Mouse (Mus musculus) MEL (cell line): ENCODE data around the gene Gba2. TPM values are rescaled to one million over a fixed set of nuclear protein-coding genes. Genes with fewer than 3 reads are reported as not detected.

ENCODE experiments used
- DNase-seq: peaks from one replicate; pipeline ENCODE4 v3.0.0; 2011; ENCODE audit warnings: low read depth, low spot score
- H3K27ac ChIP-seq: 2 replicates; pipeline ENCODE4 v1.5.1; 2012; ENCODE audit warnings: low read depth, mild to moderate bottlenecking, control low read depth, low read length, moderate library complexity; ENCODE audit not compliant: control insufficient read depth
- H3K27me3 ChIP-seq, 2 experiments: fragments of 150-350 bp in 1 of 2; sonication (generic) in 1 of 2; 2 replicates each; pipeline ENCODE4 v1.6.1; 2012; ENCODE audit warnings: low read length in 2 of 2, mild to moderate bottlenecking in 2 of 2, improper control_type of control experiment in 1 of 2, moderate library complexity in 1 of 2; ENCODE audit not compliant: insufficient read depth in 2 of 2, control insufficient read depth in 1 of 2
- H3K36me3 ChIP-seq, 2 experiments: 2 replicates each; pipeline ENCODE4 v1.6.1; 2012 to 2014; ENCODE audit warnings: low read length in 2 of 2, improper control_type of control experiment in 1 of 2, inconsistent platforms in 1 of 2, mild to moderate bottlenecking in 1 of 2; ENCODE audit not compliant: insufficient read depth in 2 of 2, control insufficient read depth in 1 of 2
- H3K4me1 ChIP-seq, 2 experiments: fragments of 150-350 bp in 1 of 2; sonication (generic) in 1 of 2; 2 replicates each; pipeline ENCODE4 v1.6.1; 2012; ENCODE audit warnings: low read length in 2 of 2, improper control_type of control experiment in 1 of 2, mild to moderate bottlenecking in 1 of 2; ENCODE audit not compliant: insufficient read depth in 2 of 2, control insufficient read depth in 1 of 2
- H3K4me3 ChIP-seq, 2 experiments: fragments of 150-350 bp in 1 of 2; sonication (generic) in 1 of 2; 2 replicates each; pipeline ENCODE4 v1.5.1; 2012; ENCODE audit warnings: low read depth in 2 of 2, low read length in 2 of 2, mild to moderate bottlenecking in 2 of 2, moderate library complexity in 2 of 2, control low read depth in 1 of 2, improper control_type of control experiment in 1 of 2; ENCODE audit not compliant: control insufficient read depth in 1 of 2, insufficient read depth in 1 of 2
- H3K79me2 ChIP-seq: 2 replicates; pipeline ENCODE4 v1.6.1; 2012; ENCODE audit warnings: mild to moderate bottlenecking, low read length, moderate library complexity; ENCODE audit not compliant: control insufficient read depth, poor library complexity, insufficient read depth
- H3K9ac ChIP-seq: 2 replicates; pipeline ENCODE4 v1.6.1; 2012; ENCODE audit warnings: low read depth, mild to moderate bottlenecking, control low read depth, low read length, moderate library complexity; ENCODE audit not compliant: control insufficient read depth, poor library complexity, severe bottlenecking
- H3K9me3 ChIP-seq: fragments of 150-350 bp; sonication (generic); replicated peaks from 2 replicates; pipeline ENCODE4 v1.6.1; 2012; ENCODE audit warnings: mild to moderate bottlenecking, low read length, improper control_type of control experiment, moderate library complexity; ENCODE audit not compliant: insufficient read depth
- E2F4 ChIP-seq: IDR thresholded peaks from 2 replicates; pipeline ENCODE4 v1.6.1; 2011; ENCODE audit warnings: low read depth, low read length, improper control_type of control experiment, borderline replicate concordance
- ETS1 ChIP-seq: IDR thresholded peaks from 2 replicates; pipeline ENCODE4 v1.6.1; 2012; ENCODE audit warnings: low read depth, mild to moderate bottlenecking, inconsistent platforms, low read length, improper control_type of control experiment, moderate library complexity
- JUND ChIP-seq: IDR thresholded peaks from 2 replicates; pipeline ENCODE4 v1.6.1; 2011; ENCODE audit warnings: low read depth, mild to moderate bottlenecking, improper control_type of control experiment, low read length
- KAT2A ChIP-seq: conservative IDR thresholded peaks from 2 replicates; pipeline ENCODE4 v1.6.1; 2012; ENCODE audit warnings: low read depth, low read length, improper control_type of control experiment, inconsistent platforms
- MAZ ChIP-seq: IDR thresholded peaks from 2 replicates; pipeline ENCODE4 v1.6.1; 2012; ENCODE audit warnings: low read depth, mild to moderate bottlenecking, inconsistent platforms, low read length, improper control_type of control experiment
- MEF2A ChIP-seq: IDR thresholded peaks from 2 replicates; pipeline ENCODE4 v1.6.1; 2014; ENCODE audit warnings: low read depth, mild to moderate bottlenecking, inconsistent platforms, low read length, improper control_type of control experiment; ENCODE audit not compliant: poor library complexity, insufficient replicate concordance, severe bottlenecking; ENCODE audit errors: extremely low read depth
- NELFE ChIP-seq: IDR thresholded peaks from 2 replicates; pipeline ENCODE4 v1.6.1; 2011; ENCODE audit warnings: low read depth, low read length, improper control_type of control experiment
- NRF1 ChIP-seq: IDR thresholded peaks from 2 replicates; pipeline ENCODE4 v1.6.1; 2014; ENCODE audit warnings: low read depth, mild to moderate bottlenecking, inconsistent platforms, low read length, improper control_type of control experiment, moderate library complexity; ENCODE audit not compliant: poor library complexity, insufficient read depth, severe bottlenecking
- SMC3 ChIP-seq: IDR thresholded peaks from 2 replicates; pipeline ENCODE4 v1.6.1; 2011; ENCODE audit warnings: low read depth, low read length, improper control_type of control experiment
- TBP ChIP-seq: IDR thresholded peaks from 2 replicates; pipeline ENCODE4 v1.8.0; 2011; ENCODE audit warnings: low read depth, low read length, improper control_type of control experiment
- USF1 ChIP-seq: IDR thresholded peaks from 2 replicates; pipeline ENCODE4 v1.6.1; 2014; ENCODE audit warnings: low read depth, mild to moderate bottlenecking, inconsistent platforms, low read length, improper control_type of control experiment, moderate library complexity
- polyA plus RNA-seq, 2 experiments: library from polyadenylated mRNA; stranded (reverse) in 1 of 2; unstranded in 1 of 2; fragments of >175 nt in 1 of 2; fragments of >200 nt in 1 of 2; gene quantifications; 2 replicates each; pipeline versions ENCODE4 v1.2.1 to v1.2.4; 2012; ENCODE audit warnings: low replicate concordance in 2 of 2, low read depth in 1 of 2; ENCODE audit not compliant: insufficient read length in 2 of 2, insufficient read depth in 1 of 2, missing spikeins in 1 of 2
- total RNA-seq: library from RNA; depleted of rRNA; stranded (reverse); fragments of 300-350 nt; gene quantifications from 2 replicates; pipeline ENCODE4 v1.2.3, GENCODE M21; 2012

Gene Gba2
- total and polyA plus RNA-seq, 3 experiments = 5.7 to 24.9 TPM; not detected in 1

GRCm38 (mm10) chr4:43575356-43575755, 3.3 kb downstream of the Gba2 start:
- TF ChIP-seq KAT2A = no peak
- TF ChIP-seq E2F4 = no peak
- TF ChIP-seq ETS1 = no peak
- TF ChIP-seq JUND = no peak
- no peak for TF ChIP-seq NRF1
- TF ChIP-seq TBP = no peak
- no peak for TF ChIP-seq MAZ
- Histone ChIP-seq H3K9ac (no peak overlapping the region), H3K27me3 (no peaks in the 10 kb centered on the region), H3K4me3 (no peak overlapping the region), H3K79me2 (peaks cover 21% of the 10 kb centered on the region), H3K27ac (no peak overlapping the region), H3K36me3 (peaks cover 0 to 3% of the 10 kb centered on the region in 2 experiments; a peak in 2 of 4 replicates), H3K4me1 (peaks cover 7 to 28% of the 10 kb centered on the region in 2 experiments), H3K9me3 (no peaks in the 10 kb centered on the region)
- no peak for DNase-seq

GRCm38 (mm10) chr4:43573561-43573960, 5.1 kb downstream of the Gba2 start:
- DNase-seq = no peak
- Histone ChIP-seq H3K4me3 (no peak overlapping the region), H3K27me3 (no peaks in the 10 kb centered on the region), H3K9ac (no peak overlapping the region), H3K9me3 (no peaks in the 10 kb centered on the region), H3K4me1 (peaks cover 5 to 21% of the 10 kb centered on the region in 2 experiments), H3K27ac (no peak overlapping the region)
- TF ChIP-seq SMC3 = no peak
- no peak for TF ChIP-seq MEF2A
- TF ChIP-seq, all 39 proteins: peak for 0
- Histone ChIP-seq H3K79me2 (peaks cover 15% of the 10 kb centered on the region), H3K36me3 (no peaks in the 10 kb centered on the region; a peak in 3 of 4 replicates)

GRCm38 (mm10) chr4:43571395-43572045, 7.2 kb downstream of the Gba2 start:
- TF ChIP-seq USF1 = peak; percentile 59; the same call in 1 of the 2 replicates
- TF ChIP-seq NELFE = no peak
- TF ChIP-seq, all 39 proteins: peak for 1
- DNase-seq = peak; percentile 59
- peaks cover 0 to 13% of the 10 kb centered on the region in 2 experiments; a peak in 3 of 4 replicates for H3K4me1 ChIP-seq
- H3K36me3 ChIP-seq = no peaks in the 10 kb centered on the region; a peak in 2 of 4 replicates
- H3K27ac ChIP-seq = no peak overlapping the region
- peaks cover 2% of the 10 kb centered on the region; the same call in 1 of the 2 replicates for H3K79me2 ChIP-seq
- no peaks in the 10 kb centered on the region for H3K27me3 ChIP-seq
- H3K9ac ChIP-seq = no peak overlapping the region
- H3K9me3 ChIP-seq = no peaks in the 10 kb centered on the region
- no peak overlapping the region for H3K4me3 ChIP-seq
